Mouse (Mus musculus) frontal cortex, adult 2 months (tissue): Measurements from ENCODE around the gene Ddc. TPM values are rescaled to one million over a fixed set of nuclear protein-coding genes. Genes with fewer than 3 reads are reported as not detected.

Experiments used
- polyA plus RNA-seq: library from polyadenylated mRNA; depleted of rRNA; stranded (reverse); fragments of >200 nt; gene quantifications from 2 replicates; pipeline ENCODE4 v1.2.3, GENCODE M21; 2012; rRNA removed

The Ddc gene
- polyA plus RNA-seq, 1 experiment, result 9.4 TPM

Other genes starting within 250 kb of the Ddc start
- gene Ikzf1, start 213.1 kb downstream of the Ddc start, polyA plus RNA-seq, result 3.0 and 3.1 TPM in 2 replicates
- 0.58 and 0.69 TPM in 2 replicates for gene Fignl1, start 89.2 kb downstream of the Ddc start, polyA plus RNA-seq
- gene Grb10, start 140.5 kb upstream of the Ddc start, polyA plus RNA-seq, result 32.4 and 35.6 TPM in 2 replicates